Mouse (Mus musculus) heart, adult 8-10 months (tissue): Measurements from ENCODE around the gene Krt76. TPM values are rescaled to one million over a fixed set of nuclear protein-coding genes. Genes with fewer than 3 reads are reported as not detected.

Experiments used
- DNase-seq: peaks from one replicate; pipeline ENCODE4 v3.0.0; 2022; ENCODE audit warnings: low spot score
- microRNA-seq: library from miRNA; unstranded; fragments of <30 nt; microRNA quantifications from one replicate; pipeline ENCODE4 v1.2.0, GENCODE M21; 2022
- total RNA-seq, 4 experiments: library from RNA; stranded (reverse); gene quantifications; 2 replicates each; pipeline ENCODE4 v1.2.4; 2022

Gene Krt76
- total RNA-seq, 4 experiments from 2014 or later = not detected

- DNase-seq = no peak
Measured at GRCm38 (mm10) chr15:101860421-101861130, 32.1 kb downstream of the Krt76 start.

GRCm38 (mm10) chr15:101859735-101860170 lies 33.0 kb downstream of the Krt76 start:
- DNase-seq = peak; percentile 4

- DNase-seq = no peak
Measured at GRCm38 (mm10) chr15:101858673-101859425, 33.9 kb downstream of the Krt76 start.

- no peak for DNase-seq
Measured at GRCm38 (mm10) chr15:101856696-101857095, 36.0 kb downstream of the Krt76 start.

GRCm38 (mm10) chr15:101855732-101856131 lies 37.0 kb downstream of the Krt76 start:
- no peak for DNase-seq

GRCm38 (mm10) chr15:101854294-101854693 lies 38.4 kb downstream of the Krt76 start:
- DNase-seq = no peak

- no peak for DNase-seq
Measured at GRCm38 (mm10) chr15:101852571-101852970, 40.1 kb downstream of the Krt76 start.

- no peak for DNase-seq
Measured at GRCm38 (mm10) chr15:101850694-101851093, 42.0 kb downstream of the Krt76 start, which contains the start of gene Krt1. TSS of gene Krt1 (minus strand) at chr15:101850794.

GRCm38 (mm10) chr15:101845971-101846403 lies 46.7 kb downstream of the Krt76 start:
- no peak for DNase-seq

- no peak for DNase-seq
Measured at GRCm38 (mm10) chr15:101843192-101843591, 49.5 kb downstream of the Krt76 start.

- DNase-seq = no peak
Measured at GRCm38 (mm10) chr15:101834784-101835328, 57.9 kb downstream of the Krt76 start.

Small RNAs within 50 kb of the gene (microRNA-seq; reads per million reads assigned to microRNA genes)
- not detected for gene Gm44356

Other genes with a start within 250 kb of the Krt76 start
- gene Gm5478, start 245.5 kb downstream of the Krt76 start, total RNA-seq = not detected
- gene Krt6b, start 212.6 kb downstream of the Krt76 start, total RNA-seq = not detected
- not detected for gene Krt6a, start 198.6 kb downstream of the Krt76 start, total RNA-seq
- gene Krt5, start 180.0 kb downstream of the Krt76 start, total RNA-seq = under 1 TPM in 1 of 4 experiments, not detected in 3; 0.40 TPM
- gene Krt71, start 149.8 kb downstream of the Krt76 start, total RNA-seq = not detected
- gene Krt72, start 106.5 kb downstream of the Krt76 start, total RNA-seq = not detected
- gene Krt73, start 90.6 kb downstream of the Krt76 start, total RNA-seq = not detected
- gene Krt2, start 74.8 kb downstream of the Krt76 start, total RNA-seq = not detected
- not detected for gene Krt1, start 42.1 kb downstream of the Krt76 start, total RNA-seq
- not detected for gene Krt77, start 23.2 kb downstream of the Krt76 start, total RNA-seq
- gene Krt4, start 31.8 kb upstream of the Krt76 start, total RNA-seq = not detected
- not detected for gene Krt79, start 47.4 kb upstream of the Krt76 start, total RNA-seq
- under 1 TPM in 1 of 4 experiments, not detected in 3; 0.06 TPM for gene Krt78, start 61.4 kb upstream of the Krt76 start, total RNA-seq
- 1 to 10 TPM in 3 of 4 experiments, under 1 TPM in 1; 0.92 to 3.0 (median 1.5) TPM for gene Krt8, start 111.6 kb upstream of the Krt76 start, total RNA-seq
- 1 to 10 TPM; 1.9 to 3.9 (median 2.5) TPM for gene Krt18, start 135.3 kb upstream of the Krt76 start, total RNA-seq
- gene Eif4b, start 180.9 kb upstream of the Krt76 start, total RNA-seq = 100 to 1,000 TPM; 161 to 190 (median 169) TPM
- gene Tns2, start 207.5 kb upstream of the Krt76 start, total RNA-seq = 100 to 1,000 TPM; 123 to 146 (median 133) TPM
- 10 to 100 TPM; 13.2 to 16.8 (median 15.6) TPM for gene Spryd3, start 243.3 kb upstream of the Krt76 start, total RNA-seq